ENCODE assay signal across 9 mouse cellular contexts in genomic region chr5:127405391-127406000, GRCm38 (mm10).
DNase-seq lines count a peak whose midpoint lies in the region; ATAC-seq and TF ChIP-seq lines count a peak whose summit lies in the region.
"Had no signal": no experiment of that assay in that cellular context is flagged by ENCODE, and none has a peak within 500 bp of the region (broad histone marks: within the 10 kb centered on the region; RNA-seq: fewer than 3 reads in every experiment).

No protein-coding gene starts in this region.

- no peaks in the 10 kb centered on the region for H3K9me3 ChIP-seq in forebrain, embryonic 14.5 days (replicated peaks; ENCODE audit: control insufficient read depth, low read length)
- H3K9me3 ChIP-seq in hindbrain, embryonic 13.5 days, result no peaks in the 10 kb centered on the region; the same call in none of the 2 replicates
- no peaks in the 10 kb centered on the region for H3K9me3 ChIP-seq in limb, embryonic 14.5 days (ENCODE audit: control insufficient read depth, low read length)
- no peaks in the 10 kb centered on the region for H3K9me3 ChIP-seq in neural tube, embryonic 14.5 days (ENCODE audit: control insufficient read depth, low read length)

- no peak overlapping the region for H3K4me2 ChIP-seq in forebrain, embryonic 14.5 days (ENCODE audit: low read length)
- peak overlapping the region; percentile 15; the same call in 1 of the 2 replicates for H3K4me2 ChIP-seq in hindbrain, embryonic 13.5 days
- no peak overlapping the region for H3K4me2 ChIP-seq in limb, embryonic 14.5 days (replicated peaks; ENCODE audit: low read depth, low read length, severe bottlenecking)
- no peak overlapping the region for H3K4me2 ChIP-seq in neural tube, embryonic 14.5 days (ENCODE audit: low read depth, low read length)

- ATAC-seq in frontal cortex, adult (ENCODE audit: low TSS enrichment), result no peak
- ATAC-seq in forebrain, embryonic 14.5 days, result peak; percentile 84
- peak; percentile 75 for ATAC-seq in hindbrain, embryonic 13.5 days (ENCODE audit: low FRiP score)
- ATAC-seq in limb, embryonic 14.5 days (ENCODE audit: low FRiP score, low read depth), result no peak; the same call in 1 of the 2 replicates
- ATAC-seq in neural tube, embryonic 14.5 days (ENCODE audit: low read depth), result peak; percentile 41

- no peak for TF ChIP-seq CTCF in brain, embryonic 14.5 days (IDR thresholded peaks at IDR 0.05; ENCODE audit: borderline replicate concordance, extremely low read depth, insufficient read depth, insufficient read length)

- H3K27ac ChIP-seq in forebrain, embryonic 14.5 days (ENCODE audit: low read depth, low read length), result no peak overlapping the region; the same call in 1 of the 2 replicates
- H3K27ac ChIP-seq in hindbrain, embryonic 13.5 days, result peak overlapping the region; percentile 23
- no peak overlapping the region for H3K27ac ChIP-seq in limb, embryonic 14.5 days (replicated peaks; ENCODE audit: low read depth, low read length)
- H3K27ac ChIP-seq in neural tube, embryonic 14.5 days (ENCODE audit: low read depth, low read length), result no peak overlapping the region
- H3K27ac ChIP-seq: left cerebral cortex, adult 2 months had no signal

- H3K4me3 ChIP-seq in forebrain, embryonic 14.5 days (ENCODE audit: low read depth, low read length), result no peak overlapping the region
- no peak overlapping the region for H3K4me3 ChIP-seq in hindbrain, embryonic 13.5 days
- no peak overlapping the region for H3K4me3 ChIP-seq in limb, embryonic 14.5 days (replicated peaks; ENCODE audit: low read length)
- no peak overlapping the region for H3K4me3 ChIP-seq in neural tube, embryonic 14.5 days (ENCODE audit: low read depth, low read length)
- H3K4me3 ChIP-seq: left cerebral cortex, adult 2 months had no signal

- peaks cover 18% of the 10 kb centered on the region for H3K4me1 ChIP-seq in forebrain, embryonic 14.5 days (ENCODE audit: control insufficient read depth, insufficient read depth, low read length)
- peaks cover 18% of the 10 kb centered on the region for H3K4me1 ChIP-seq in hindbrain, embryonic 13.5 days (replicated peaks)
- H3K4me1 ChIP-seq in limb, embryonic 14.5 days (ENCODE audit: control insufficient read depth, insufficient read depth, low read length), result peaks cover 12% of the 10 kb centered on the region; the same call in 1 of the 2 replicates
- H3K4me1 ChIP-seq in neural tube, embryonic 14.5 days (ENCODE audit: control insufficient read depth, insufficient read depth, low read length), result peaks cover 8% of the 10 kb centered on the region; the same call in 1 of the 2 replicates

- no peaks in the 10 kb centered on the region for H3K27me3 ChIP-seq in forebrain, embryonic 14.5 days (replicated peaks; ENCODE audit: control insufficient read depth, insufficient read depth, low read length)
- 0 out of 2 replicates have a peak, but pooled peaks cover 9% of the 10 kb centered on the region for H3K27me3 ChIP-seq in hindbrain, embryonic 13.5 days
- H3K27me3 ChIP-seq in limb, embryonic 14.5 days (ENCODE audit: control insufficient read depth, insufficient read depth, low read length), result no peaks in the 10 kb centered on the region
- H3K27me3 ChIP-seq in neural tube, embryonic 14.5 days (ENCODE audit: control insufficient read depth, insufficient read depth, low read length), result no peaks in the 10 kb centered on the region

- H3K9ac ChIP-seq in forebrain, embryonic 14.5 days (ENCODE audit: low read length), result no peak overlapping the region
- H3K9ac ChIP-seq in hindbrain, embryonic 13.5 days, result no peak overlapping the region
- no peak overlapping the region for H3K9ac ChIP-seq in limb, embryonic 14.5 days (ENCODE audit: low read depth, low read length, severe bottlenecking)
- no peak overlapping the region for H3K9ac ChIP-seq in neural tube, embryonic 14.5 days (replicated peaks; ENCODE audit: low read depth, low read length)

- H3K36me3 ChIP-seq in forebrain, embryonic 14.5 days (ENCODE audit: control insufficient read depth, insufficient read depth, low read length), result no peaks in the 10 kb centered on the region
- H3K36me3 ChIP-seq in hindbrain, embryonic 13.5 days, result no peaks in the 10 kb centered on the region
- no peaks in the 10 kb centered on the region for H3K36me3 ChIP-seq in limb, embryonic 14.5 days (ENCODE audit: control insufficient read depth, insufficient read depth, low read length)
- no peaks in the 10 kb centered on the region for H3K36me3 ChIP-seq in neural tube, embryonic 14.5 days (ENCODE audit: control insufficient read depth, insufficient read depth, low read length)

- WGBS in forebrain, embryonic 14.5 days, result 32% methylated on average over 18 of the region's 18 CpGs
- 20% methylated on average over 18 of the region's 18 CpGs for WGBS in hindbrain, embryonic 13.5 days
- whole genome bisulfite sequencing in limb, embryonic 14.5 days, result 46% methylated on average over 18 of the region's 18 CpGs
- 30% methylated on average over 18 of the region's 18 CpGs for WGBS in neural tube, embryonic 14.5 days

- TF ChIP-seq POLR2A in brain, embryonic 14.5 days (IDR thresholded peaks at IDR 0.05; ENCODE audit: borderline replicate concordance, extremely low read depth, insufficient read depth, insufficient read length, poor library complexity, severe bottlenecking), result no peak
- no peak for TF ChIP-seq POLR2A in limb, embryonic 14.5 days (IDR thresholded peaks at IDR 0.05; ENCODE audit: borderline replicate concordance, extremely low read depth, insufficient read depth, insufficient read length)

- peak; percentile 36 to 39 for DNase-seq in frontal cortex, postnatal 10 days (ENCODE audit: low spot score in 2 of 2)
- peak; percentile 91 for DNase-seq in brain, embryonic 14.5 days (ENCODE audit: low read depth)
- DNase-seq in forebrain, embryonic 14.5 days (ENCODE audit: low spot score), result peak; percentile 83
- DNase-seq in limb, embryonic 14.5 days (ENCODE audit: low spot score), result peak; percentile 54
- DNase-seq in spleen, adult 12 weeks (ENCODE audit: low spot score), result no peak

Comparison
In these comparisons a context has a peak if more than half of its experiments do, and no peak if none do; other contexts are left out.
1. ATAC-seq: peak in forebrain, embryonic 14.5 days (single experiment), hindbrain, embryonic 13.5 days (single experiment) and neural tube, embryonic 14.5 days (single experiment); none in frontal cortex, adult (single experiment) and limb, embryonic 14.5 days (single experiment).